Mouse (Mus musculus) forebrain, embryonic 10.5 days (tissue): ENCODE data around the gene Tuba3b. TPM values are rescaled to one million over a fixed set of nuclear protein-coding genes. Genes with fewer than 3 reads are reported as not detected.

Source experiments
- DNase-seq: peaks from one replicate; pipeline ENCODE4 v3.0.0-alpha.2; 2017; ENCODE audit warnings: low spot score; ENCODE audit errors: extremely low spot score
- H3K27ac ChIP-seq: fragments of 300-500 bp; sonication (generic); 2 replicates; pipeline ENCODE4 v1.5.1; 2016; ENCODE audit warnings: mild to moderate bottlenecking
- H3K27me3 ChIP-seq: fragments of 300-500 bp; sonication (generic); 2 replicates; pipeline ENCODE4 v1.6.1; 2016; ENCODE audit warnings: mild to moderate bottlenecking; ENCODE audit not compliant: poor library complexity, severe bottlenecking
- H3K36me3 ChIP-seq: fragments of 300-500 bp; sonication (generic); replicated peaks from 2 replicates; pipeline ENCODE4 v1.6.1; 2016; ENCODE audit warnings: mild to moderate bottlenecking, moderate library complexity
- H3K4me1 ChIP-seq: fragments of 300-500 bp; sonication (generic); 2 replicates; pipeline ENCODE4 v1.6.1; 2016
- H3K4me3 ChIP-seq: fragments of 300-500 bp; sonication (generic); 2 replicates; pipeline ENCODE4 v1.5.1; 2016; ENCODE audit warnings: mild to moderate bottlenecking, moderate library complexity
- H3K9me3 ChIP-seq: fragments of 300-500 bp; sonication (generic); 2 replicates; pipeline ENCODE4 v1.6.1; 2016; ENCODE audit warnings: mild to moderate bottlenecking, moderate library complexity
- WGBS: fragments of 180-500 bp; shearing (Covaris S2); methylation state at CpG from one replicate; pipeline ENCODE4 v1.1.7; 2016; 5-methylcytosine and 5-hydroxymethylcytosine counted together
- polyA plus RNA-seq: library from polyadenylated mRNA; unstranded; fragments of >200 nt; fragmentation: Nextera tagmentation; extraction: Ambion mirVana; gene quantifications from 2 replicates; pipeline ENCODE4 v1.2.1, GENCODE M21; 2016

Tuba3b gene
- polyA plus RNA-seq, 1 experiment from 2014 or later: not detected

DNA sequence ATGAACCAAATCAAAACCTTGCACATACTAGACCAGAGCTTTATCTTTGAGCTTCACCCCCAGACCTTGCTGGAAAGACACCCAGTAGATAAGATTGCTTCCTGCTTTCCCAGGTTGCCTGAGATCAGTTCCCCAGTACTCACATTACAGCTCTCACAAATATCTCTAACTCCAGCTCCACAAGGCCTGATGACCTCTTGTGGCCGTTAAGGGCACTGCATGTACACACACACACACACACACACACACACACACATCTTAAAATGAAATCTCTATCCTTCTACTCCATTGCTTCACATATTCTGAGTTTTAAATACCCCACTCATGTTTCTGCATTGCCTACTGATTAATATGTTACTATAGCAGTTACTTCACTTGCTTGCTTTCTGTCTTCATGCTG, 40.1 kb downstream of the Tuba3b start:
- Histone ChIP-seq H3K4me1 (no peaks in the 10 kb centered on the region), H3K4me3 (no peak overlapping the region), H3K9me3 (peaks cover 5% of the 10 kb centered on the region; the same call in 1 of the 2 replicates), H3K36me3 (no peaks in the 10 kb centered on the region), H3K27ac (no peak overlapping the region), H3K27me3 (no peaks in the 10 kb centered on the region)
- DNase-seq: no peak
- 83% methylated on average over 1 of the region's 1 CpGs for WGBS

DNA sequence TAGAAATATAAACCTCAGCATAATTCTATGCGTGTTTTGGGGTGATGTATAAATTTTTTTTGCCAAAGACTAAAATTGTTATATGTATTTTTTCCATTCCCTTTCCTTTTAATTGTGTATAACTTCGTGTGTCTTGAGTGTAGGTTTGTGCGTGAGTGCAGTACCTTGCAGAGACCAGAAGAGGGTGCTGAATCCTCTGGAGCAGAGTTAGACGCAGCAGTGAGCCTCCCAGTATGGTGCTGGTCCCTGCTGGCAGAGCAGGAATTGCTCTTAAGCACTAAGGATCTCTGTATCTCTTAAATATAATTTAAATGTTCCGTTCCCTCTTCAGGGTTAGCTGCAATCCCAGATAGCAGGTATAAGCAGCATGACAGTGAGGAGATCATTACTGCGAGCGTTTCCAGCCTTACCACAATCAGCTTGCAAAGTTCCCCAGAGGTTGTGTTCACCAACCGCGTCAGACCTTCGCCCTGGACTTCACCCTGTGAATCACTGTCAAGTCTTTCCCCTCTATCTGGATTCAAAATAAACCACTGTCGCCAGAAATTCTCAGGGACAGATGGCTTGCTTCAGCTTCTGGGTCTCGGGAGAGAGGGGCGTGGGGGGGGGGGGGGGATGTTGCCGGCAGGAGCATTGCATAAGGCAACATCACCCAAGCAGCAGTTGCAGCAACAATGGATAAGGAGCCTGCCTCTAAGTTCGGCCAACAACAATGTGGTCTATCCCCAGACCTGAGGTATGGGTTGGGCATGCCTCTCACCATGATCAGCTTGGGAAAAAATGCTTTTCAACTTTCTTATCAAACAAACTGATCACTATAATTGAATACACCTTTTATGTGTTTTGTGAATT, 41.4 kb downstream of the Tuba3b start:
- no peaks in the 10 kb centered on the region for H3K27me3 ChIP-seq
- H3K27ac ChIP-seq: no peak overlapping the region
- H3K36me3 ChIP-seq: no peaks in the 10 kb centered on the region
- H3K4me3 ChIP-seq: no peak overlapping the region
- 85% methylated on average over 15 of the region's 15 CpGs for WGBS
- no peaks in the 10 kb centered on the region for H3K4me1 ChIP-seq
- peaks cover 4% of the 10 kb centered on the region; the same call in 1 of the 2 replicates for H3K9me3 ChIP-seq
- no peak for DNase-seq

DNA sequence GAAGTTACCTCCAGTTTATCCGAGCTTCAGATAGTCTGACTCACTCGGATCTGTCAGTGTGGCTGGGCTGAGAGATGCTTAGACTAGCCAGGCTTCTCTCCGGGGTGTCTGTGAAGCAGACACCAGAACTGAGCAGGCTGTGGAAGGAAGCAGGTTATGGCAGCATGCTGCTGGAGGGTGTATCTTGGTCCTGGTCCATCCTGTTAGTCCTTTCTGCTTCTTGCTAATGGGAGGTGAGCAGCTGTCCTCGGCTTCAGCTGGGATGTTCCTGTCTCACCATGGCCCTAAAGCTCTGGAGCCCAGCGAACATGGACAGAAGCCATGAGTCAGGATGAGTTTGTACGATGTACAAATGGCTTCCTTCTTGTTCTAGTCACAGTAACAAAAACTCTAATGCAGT, 43.6 kb downstream of the Tuba3b start:
- no peak overlapping the region for H3K4me3 ChIP-seq
- no peaks in the 10 kb centered on the region for H3K27me3 ChIP-seq
- H3K9me3 ChIP-seq: peaks cover 4% of the 10 kb centered on the region; the same call in 1 of the 2 replicates
- H3K36me3 ChIP-seq: no peaks in the 10 kb centered on the region
- H3K4me1 ChIP-seq: no peaks in the 10 kb centered on the region
- DNase-seq: no peak
- no peak overlapping the region for H3K27ac ChIP-seq
- WGBS: 74% methylated on average over 6 of the region's 6 CpGs

DNA sequence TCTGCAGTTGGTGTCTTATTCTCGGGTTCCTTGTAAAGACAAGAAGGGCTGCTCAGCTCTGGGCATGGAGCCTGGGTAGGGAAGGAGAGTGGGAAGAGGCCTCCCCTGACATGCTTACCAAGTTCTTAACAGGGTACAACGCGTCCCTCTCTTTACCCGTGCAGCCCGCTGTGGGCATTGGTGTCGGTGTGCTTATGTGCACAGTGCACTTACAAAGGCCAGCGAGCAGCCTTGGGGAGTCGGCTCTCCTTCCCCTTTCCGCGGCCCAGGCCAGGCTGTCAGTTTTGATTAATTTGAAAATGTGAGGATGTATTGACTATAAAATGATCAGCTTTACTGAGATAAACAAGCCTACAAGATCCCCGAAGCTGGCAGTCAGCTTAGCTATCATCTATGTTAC, 45.4 kb downstream of the Tuba3b start:
- no peaks in the 10 kb centered on the region for H3K4me1 ChIP-seq
- H3K27ac ChIP-seq: no peak overlapping the region
- no peaks in the 10 kb centered on the region for H3K27me3 ChIP-seq
- H3K9me3 ChIP-seq: no peaks in the 10 kb centered on the region
- no peak overlapping the region for H3K4me3 ChIP-seq
- no peak for DNase-seq
- 86% methylated on average over 11 of the region's 11 CpGs for WGBS
- H3K36me3 ChIP-seq: no peaks in the 10 kb centered on the region

DNA sequence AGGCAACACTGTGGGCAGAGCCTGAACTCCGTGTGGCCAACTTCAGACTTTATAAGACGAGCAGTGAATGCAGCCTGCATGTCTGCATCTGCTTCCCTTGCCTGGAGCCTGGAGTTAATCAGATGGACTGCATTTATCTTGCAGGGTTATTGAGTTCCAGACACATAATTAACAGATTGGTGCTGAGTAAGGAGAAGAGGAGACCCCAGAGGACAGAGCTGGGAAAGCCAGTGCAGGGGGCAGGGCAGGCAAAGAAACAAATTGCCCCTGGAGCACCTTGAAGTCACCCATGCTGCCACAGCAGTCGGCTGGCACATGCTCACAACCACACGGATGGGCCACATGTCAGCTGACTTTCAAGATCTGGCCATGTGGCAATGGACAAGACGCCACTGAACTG, 48.7 kb downstream of the Tuba3b start:
- Histone ChIP-seq H3K4me3 (no peak overlapping the region), H3K27ac (no peak overlapping the region), H3K9me3 (no peaks in the 10 kb centered on the region), H3K27me3 (no peaks in the 10 kb centered on the region), H3K4me1 (no peaks in the 10 kb centered on the region), H3K36me3 (no peaks in the 10 kb centered on the region)
- no peak for DNase-seq
- WGBS: 80% methylated on average over 5 of the region's 5 CpGs

DNA sequence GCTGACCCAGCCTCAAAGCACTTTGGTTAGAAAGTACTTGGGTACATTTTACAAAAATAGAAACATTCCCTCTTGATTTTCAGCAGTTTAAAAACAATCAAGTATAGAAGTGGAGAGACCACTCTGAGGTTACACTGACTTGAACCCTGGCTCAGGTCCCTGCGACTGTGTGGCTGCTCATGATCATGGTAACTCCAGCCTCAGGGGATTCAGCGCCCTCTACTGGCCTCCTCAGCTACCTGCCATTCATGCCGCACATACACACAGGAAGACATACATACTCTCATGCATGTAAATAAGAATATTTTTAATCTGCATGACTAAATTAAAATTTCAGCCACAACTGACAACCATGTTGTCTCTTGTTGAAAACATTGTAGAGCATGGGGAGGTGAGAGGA, 50.2 kb downstream of the Tuba3b start:
- DNase-seq: no peak
- no peaks in the 10 kb centered on the region for H3K9me3 ChIP-seq
- no peaks in the 10 kb centered on the region for H3K27me3 ChIP-seq
- no peaks in the 10 kb centered on the region for H3K36me3 ChIP-seq
- 87% methylated on average over 3 of the region's 3 CpGs for whole genome bisulfite sequencing
- H3K27ac ChIP-seq: no peak overlapping the region
- H3K4me3 ChIP-seq: no peak overlapping the region
- H3K4me1 ChIP-seq: no peaks in the 10 kb centered on the region

DNA sequence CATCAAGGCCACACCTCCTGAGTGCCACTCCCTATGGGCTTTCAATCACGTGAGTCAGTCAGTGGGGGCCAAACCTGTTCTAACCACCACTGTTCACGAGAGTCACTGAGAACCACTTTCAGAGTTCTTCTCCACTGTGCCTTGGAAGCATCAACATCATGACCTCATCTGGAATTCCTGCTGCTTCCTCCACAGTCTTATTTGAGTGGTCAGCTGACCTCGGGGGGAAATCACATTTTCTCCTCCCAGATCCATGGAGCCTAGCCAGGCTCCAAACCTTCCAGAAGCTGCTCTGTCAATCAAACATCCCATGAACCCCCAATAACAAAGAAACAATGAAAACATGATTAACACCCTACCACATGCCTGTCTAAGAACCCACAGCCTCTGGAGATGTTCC, 52.1 kb downstream of the Tuba3b start:
- DNase-seq: no peak
- Histone ChIP-seq H3K36me3 (no peaks in the 10 kb centered on the region), H3K4me3 (no peak overlapping the region), H3K27ac (no peak overlapping the region), H3K4me1 (no peaks in the 10 kb centered on the region), H3K9me3 (no peaks in the 10 kb centered on the region), H3K27me3 (no peaks in the 10 kb centered on the region)
- 79% methylated on average over 3 of the region's 3 CpGs for WGBS

DNA sequence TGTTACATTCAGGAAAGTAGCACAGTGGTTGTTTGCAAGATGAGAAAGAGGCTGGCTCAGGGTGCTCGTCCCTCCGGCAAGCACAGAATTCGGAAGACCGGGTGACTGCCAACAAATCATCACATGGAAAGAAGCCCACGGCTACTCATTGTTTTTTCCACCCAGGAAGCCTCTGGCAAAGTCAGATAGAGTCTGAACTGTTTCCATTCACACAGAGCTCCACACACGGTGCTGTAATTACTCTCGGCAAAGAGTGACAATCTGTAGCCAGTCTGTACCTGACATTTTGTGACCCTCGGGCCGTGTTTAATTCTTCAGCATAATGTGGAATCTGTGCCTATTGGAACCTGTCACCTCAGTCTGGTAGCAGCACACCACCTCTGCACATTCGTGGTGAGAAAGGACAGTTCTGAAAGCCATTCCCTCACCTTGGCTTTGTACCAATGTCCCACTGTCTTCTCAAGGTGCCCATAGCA, 54.1 kb downstream of the Tuba3b start:
- WGBS: 78% methylated on average over 10 of the region's 10 CpGs
- no peaks in the 10 kb centered on the region for H3K4me1 ChIP-seq

More for the DNA sequence above, 54.1 kb downstream of the Tuba3b start:
- DNase-seq: no peak
- Histone ChIP-seq H3K4me3 (no peak overlapping the region), H3K36me3 (no peaks in the 10 kb centered on the region), H3K27me3 (no peaks in the 10 kb centered on the region), H3K9me3 (no peaks in the 10 kb centered on the region), H3K27ac (no peak overlapping the region)

Other genes with a start within 250 kb of the Tuba3b start
- gene Lmntd1, start 1.4 kb upstream of the Tuba3b start, polyA plus RNA-seq: 0.15 and 0.37 TPM in 2 replicates
- gene Rassf8, start 131.0 kb downstream of the Tuba3b start, polyA plus RNA-seq: 1.7 and 2.3 TPM in 2 replicates
- 1.6 and 2.1 TPM in 2 replicates for gene Bhlhe41, start 249.8 kb downstream of the Tuba3b start, polyA plus RNA-seq